Mouse (Mus musculus) right cerebral cortex, postnatal 25 days (tissue): ENCODE results near the gene Wdr95.

Experiments
- DNase-seq: peaks from one replicate; pipeline ENCODE4 v3.0.0; 2022

Wdr95 gene

GRCm38 (mm10) chr5:149583507-149583906, 55.0 kb downstream of the Wdr95 start:
- no peak for DNase-seq

GRCm38 (mm10) chr5:149584154-149584655, 55.7 kb downstream of the Wdr95 start:
- DNase-seq = no peak

GRCm38 (mm10) chr5:149585231-149585630, 56.8 kb downstream of the Wdr95 start:
- DNase-seq = no peak

GRCm38 (mm10) chr5:149585910-149586309, 57.4 kb downstream of the Wdr95 start:
- DNase-seq = no peak

GRCm38 (mm10) chr5:149587327-149587895, 58.9 kb downstream of the Wdr95 start:
- DNase-seq = no peak

- DNase-seq = no peak
Observed at GRCm38 (mm10) chr5:149588814-149589534, 60.5 kb downstream of the Wdr95 start.

GRCm38 (mm10) chr5:149589932-149590331, 61.5 kb downstream of the Wdr95 start:
- DNase-seq = no peak

- DNase-seq = no peak
Observed at GRCm38 (mm10) chr5:149594215-149594614, 65.7 kb downstream of the Wdr95 start.

- DNase-seq = no peak
Observed at GRCm38 (mm10) chr5:149597351-149597750, 68.9 kb downstream of the Wdr95 start.

GRCm38 (mm10) chr5:149601996-149602395, 73.5 kb downstream of the Wdr95 start:
- no peak for DNase-seq

GRCm38 (mm10) chr5:149603241-149603640, 74.8 kb downstream of the Wdr95 start:
- no peak for DNase-seq

GRCm38 (mm10) chr5:149607083-149607720, 78.7 kb downstream of the Wdr95 start:
- no peak for DNase-seq

- DNase-seq = no peak
Observed at GRCm38 (mm10) chr5:149611476-149612164, 83.1 kb downstream of the Wdr95 start.

- no peak for DNase-seq
Observed at GRCm38 (mm10) chr5:149612165-149612518, 83.7 kb downstream of the Wdr95 start.

GRCm38 (mm10) chr5:149612740-149613139, 84.3 kb downstream of the Wdr95 start:
- DNase-seq = peak; percentile 47

- DNase-seq = no peak
Observed at GRCm38 (mm10) chr5:149616138-149616537, 87.7 kb downstream of the Wdr95 start.

GRCm38 (mm10) chr5:149616817-149617216, 88.3 kb downstream of the Wdr95 start:
- no peak for DNase-seq

GRCm38 (mm10) chr5:149617776-149618425, 89.4 kb downstream of the Wdr95 start:
- no peak for DNase-seq

- no peak for DNase-seq
Observed at GRCm38 (mm10) chr5:149622152-149622551, 93.7 kb downstream of the Wdr95 start.

- DNase-seq = no peak
Observed at GRCm38 (mm10) chr5:149622644-149623043, 94.2 kb downstream of the Wdr95 start.

- DNase-seq = no peak
Observed at GRCm38 (mm10) chr5:149623815-149624675, 95.6 kb downstream of the Wdr95 start.

GRCm38 (mm10) chr5:149625547-149625946, 97.1 kb downstream of the Wdr95 start:
- DNase-seq = no peak
